13 mouse cellular contexts compared by ENCODE assay signal in the genomic region with DNA sequence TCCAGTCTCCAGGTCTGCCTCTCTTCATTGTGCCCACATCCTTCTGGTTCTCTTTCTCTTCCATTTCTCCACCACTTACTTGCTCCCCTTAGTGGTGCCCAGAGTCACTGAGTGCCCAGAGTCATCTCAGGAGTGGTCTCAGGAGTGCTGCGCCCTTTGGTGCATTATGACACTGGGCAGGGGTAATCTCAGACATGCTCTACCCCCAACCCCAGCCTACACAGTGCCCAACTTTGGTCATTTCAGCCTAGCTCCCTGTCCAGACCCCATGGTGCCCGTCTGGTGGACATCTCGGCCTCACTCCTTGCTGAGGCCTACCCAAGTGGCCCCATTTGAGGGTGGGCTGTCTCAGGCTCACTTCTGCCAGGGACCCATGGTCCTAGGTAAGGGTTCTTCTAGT.
"Had no signal": no experiment of that assay in that cellular context is flagged by ENCODE, and none has a peak within 500 bp of the region (broad histone marks: within the 10 kb centered on the region; RNA-seq: fewer than 3 reads in every experiment).

No protein-coding gene starts in this region.

- H3K4me3 ChIP-seq: left cerebral cortex, adult 2 months; limb, embryonic 13.5 days; neural tube, embryonic 13.5 days; stomach, embryonic 15.5 days had no signal

- ATAC-seq: intestine, postnatal 0 days had no signal

- DNase-seq: kidney, adult 8-10 months; kidney, postnatal 25 days; lung, adult 18-20 months; retina, postnatal 1 day; right cerebral cortex, postnatal 4 days; spleen, adult 18-20 months; thymus, postnatal 36 days had no signal

- H3K9me3 ChIP-seq: limb, embryonic 13.5 days; neural tube, embryonic 13.5 days; stomach, embryonic 15.5 days had no signal

- H3K27me3 ChIP-seq: limb, embryonic 13.5 days; neural tube, embryonic 13.5 days; stomach, embryonic 15.5 days had no signal

- H3K9ac ChIP-seq: limb, embryonic 13.5 days; neural tube, embryonic 13.5 days; stomach, embryonic 15.5 days had no signal

- H3K4me1 ChIP-seq: limb, embryonic 13.5 days; neural tube, embryonic 13.5 days; stomach, embryonic 15.5 days had no signal

- H3K36me3 ChIP-seq: stomach, embryonic 15.5 days had no signal

- H3K4me2 ChIP-seq: limb, embryonic 13.5 days; liver, embryonic 11.5 days; neural tube, embryonic 13.5 days; stomach, embryonic 15.5 days had no signal

- H3K27ac ChIP-seq: left cerebral cortex, adult 2 months; limb, embryonic 13.5 days; neural tube, embryonic 13.5 days; stomach, embryonic 15.5 days had no signal
